Mouse (Mus musculus) MEL (cell line): ENCODE measurements around the gene Nelfb. TPM values are rescaled to one million over a fixed set of nuclear protein-coding genes. Genes with fewer than 3 reads are reported as not detected.

ENCODE experiments used
- DNase-seq: peaks from one replicate; pipeline ENCODE4 v3.0.0; 2011; ENCODE audit warnings: low read depth, low spot score
- H3K27ac ChIP-seq: 2 replicates; pipeline ENCODE4 v1.5.1; 2012; ENCODE audit warnings: low read depth, mild to moderate bottlenecking, control low read depth, low read length, moderate library complexity; ENCODE audit not compliant: control insufficient read depth
- H3K27me3 ChIP-seq, 2 experiments: fragments of 150-350 bp in 1 of 2; sonication (generic) in 1 of 2; 2 replicates each; pipeline ENCODE4 v1.6.1; 2012; ENCODE audit warnings: low read length in 2 of 2, mild to moderate bottlenecking in 2 of 2, improper control_type of control experiment in 1 of 2, moderate library complexity in 1 of 2; ENCODE audit not compliant: insufficient read depth in 2 of 2, control insufficient read depth in 1 of 2
- H3K36me3 ChIP-seq, 2 experiments: 2 replicates each; pipeline ENCODE4 v1.6.1; 2012 to 2014; ENCODE audit warnings: low read length in 2 of 2, improper control_type of control experiment in 1 of 2, inconsistent platforms in 1 of 2, mild to moderate bottlenecking in 1 of 2; ENCODE audit not compliant: insufficient read depth in 2 of 2, control insufficient read depth in 1 of 2
- H3K4me1 ChIP-seq, 2 experiments: fragments of 150-350 bp in 1 of 2; sonication (generic) in 1 of 2; 2 replicates each; pipeline ENCODE4 v1.6.1; 2012; ENCODE audit warnings: low read length in 2 of 2, improper control_type of control experiment in 1 of 2, mild to moderate bottlenecking in 1 of 2; ENCODE audit not compliant: insufficient read depth in 2 of 2, control insufficient read depth in 1 of 2
- H3K4me3 ChIP-seq, 2 experiments: fragments of 150-350 bp in 1 of 2; sonication (generic) in 1 of 2; 2 replicates each; pipeline ENCODE4 v1.5.1; 2012; ENCODE audit warnings: low read depth in 2 of 2, low read length in 2 of 2, mild to moderate bottlenecking in 2 of 2, moderate library complexity in 2 of 2, control low read depth in 1 of 2, improper control_type of control experiment in 1 of 2; ENCODE audit not compliant: control insufficient read depth in 1 of 2, insufficient read depth in 1 of 2
- H3K79me2 ChIP-seq: 2 replicates; pipeline ENCODE4 v1.6.1; 2012; ENCODE audit warnings: mild to moderate bottlenecking, low read length, moderate library complexity; ENCODE audit not compliant: control insufficient read depth, poor library complexity, insufficient read depth
- H3K9ac ChIP-seq: 2 replicates; pipeline ENCODE4 v1.6.1; 2012; ENCODE audit warnings: low read depth, mild to moderate bottlenecking, control low read depth, low read length, moderate library complexity; ENCODE audit not compliant: control insufficient read depth, poor library complexity, severe bottlenecking
- H3K9me3 ChIP-seq: fragments of 150-350 bp; sonication (generic); replicated peaks from 2 replicates; pipeline ENCODE4 v1.6.1; 2012; ENCODE audit warnings: mild to moderate bottlenecking, low read length, improper control_type of control experiment, moderate library complexity; ENCODE audit not compliant: insufficient read depth
- CHD2 ChIP-seq: IDR thresholded peaks from 2 replicates; pipeline ENCODE4 v1.6.1; 2011; ENCODE audit warnings: low read length, improper control_type of control experiment
- CTCF ChIP-seq, 3 experiments: IDR thresholded peaks in 2 of 3; conservative IDR thresholded peaks in 1 of 3; 2 replicates each; pipeline ENCODE4 v1.5.1; 2011 to 2012; ENCODE audit warnings: low read length in 3 of 3, low read depth in 2 of 3, mild to moderate bottlenecking in 2 of 3, improper control_type of control experiment in 1 of 3, inconsistent platforms in 1 of 3, mixed read lengths in 1 of 3, moderate library complexity in 1 of 3; ENCODE audit not compliant: control insufficient read depth in 1 of 3, insufficient read depth in 1 of 3, poor library complexity in 1 of 3, severe bottlenecking in 1 of 3
- E2F4 ChIP-seq: IDR thresholded peaks from 2 replicates; pipeline ENCODE4 v1.6.1; 2011; ENCODE audit warnings: low read depth, low read length, improper control_type of control experiment, borderline replicate concordance
- ELF1 ChIP-seq: IDR thresholded peaks from 2 replicates; pipeline ENCODE4 v1.6.1; 2014; ENCODE audit warnings: low read depth, mild to moderate bottlenecking, inconsistent platforms, low read length, improper control_type of control experiment, moderate library complexity
- EP300 ChIP-seq, 2 experiments: IDR thresholded peaks; 2 replicates each; pipeline ENCODE4 v1.6.1; 2011; ENCODE audit warnings: improper control_type of control experiment in 2 of 2, low read length in 2 of 2, low read depth in 1 of 2, mild to moderate bottlenecking in 1 of 2
- ETS1 ChIP-seq: IDR thresholded peaks from 2 replicates; pipeline ENCODE4 v1.6.1; 2012; ENCODE audit warnings: low read depth, mild to moderate bottlenecking, inconsistent platforms, low read length, improper control_type of control experiment, moderate library complexity
- GABPA ChIP-seq: IDR thresholded peaks from 2 replicates; pipeline ENCODE4 v1.6.1; 2012; ENCODE audit warnings: low read depth, mild to moderate bottlenecking, inconsistent platforms, low read length, improper control_type of control experiment, moderate library complexity
- HCFC1 ChIP-seq: IDR thresholded peaks from 2 replicates; pipeline ENCODE4 v1.6.1; 2012; ENCODE audit warnings: low read depth, mild to moderate bottlenecking, inconsistent platforms, low read length, improper control_type of control experiment, moderate library complexity
- KAT2A ChIP-seq: conservative IDR thresholded peaks from 2 replicates; pipeline ENCODE4 v1.6.1; 2012; ENCODE audit warnings: low read depth, low read length, improper control_type of control experiment, inconsistent platforms
- MAFK ChIP-seq: IDR thresholded peaks from 2 replicates; pipeline ENCODE4 v1.6.1; 2011; ENCODE audit warnings: low read depth, mild to moderate bottlenecking, low read length, improper control_type of control experiment, borderline replicate concordance
- MAZ ChIP-seq: IDR thresholded peaks from 2 replicates; pipeline ENCODE4 v1.6.1; 2012; ENCODE audit warnings: low read depth, mild to moderate bottlenecking, inconsistent platforms, low read length, improper control_type of control experiment
- MEF2A ChIP-seq: IDR thresholded peaks from 2 replicates; pipeline ENCODE4 v1.6.1; 2014; ENCODE audit warnings: low read depth, mild to moderate bottlenecking, inconsistent platforms, low read length, improper control_type of control experiment; ENCODE audit not compliant: poor library complexity, insufficient replicate concordance, severe bottlenecking; ENCODE audit errors: extremely low read depth
- MXI1 ChIP-seq: IDR thresholded peaks from 2 replicates; pipeline ENCODE4 v1.6.1; 2011; ENCODE audit warnings: mild to moderate bottlenecking, low read depth, low read length, improper control_type of control experiment
- MYB ChIP-seq: IDR thresholded peaks from 2 replicates; pipeline ENCODE4 v1.6.1; 2011; ENCODE audit warnings: mild to moderate bottlenecking, low read depth, low read length, improper control_type of control experiment
- MYC ChIP-seq: IDR thresholded peaks from 2 replicates; pipeline ENCODE4 v1.6.1; 2011; ENCODE audit warnings: low read depth, mild to moderate bottlenecking, low read length, improper control_type of control experiment, moderate library complexity
- NELFE ChIP-seq: IDR thresholded peaks from 2 replicates; pipeline ENCODE4 v1.6.1; 2011; ENCODE audit warnings: low read depth, low read length, improper control_type of control experiment
- POLR2AphosphoS2 ChIP-seq: IDR thresholded peaks from 2 replicates; pipeline ENCODE4 v1.6.1; 2011; ENCODE audit warnings: low read length, improper control_type of control experiment
- RAD21 ChIP-seq: IDR thresholded peaks from 2 replicates; pipeline ENCODE4 v1.6.1; 2011; ENCODE audit warnings: mild to moderate bottlenecking, low read depth, low read length, improper control_type of control experiment
- SIN3A ChIP-seq: IDR thresholded peaks from 2 replicates; pipeline ENCODE4 v1.6.1; 2012; ENCODE audit warnings: low read length, improper control_type of control experiment, inconsistent platforms
- SMC3 ChIP-seq: IDR thresholded peaks from 2 replicates; pipeline ENCODE4 v1.6.1; 2011; ENCODE audit warnings: low read depth, low read length, improper control_type of control experiment
- TAL1 ChIP-seq: IDR thresholded peaks from 2 replicates; pipeline ENCODE4 v1.6.1; 2012; ENCODE audit warnings: mild to moderate bottlenecking, inconsistent platforms, low read length, moderate library complexity, mixed read lengths
- TBP ChIP-seq: IDR thresholded peaks from 2 replicates; pipeline ENCODE4 v1.8.0; 2011; ENCODE audit warnings: low read depth, low read length, improper control_type of control experiment
- TCF12 ChIP-seq: IDR thresholded peaks from 2 replicates; pipeline ENCODE4 v1.6.1; 2014; ENCODE audit warnings: low read depth, mild to moderate bottlenecking, inconsistent platforms, low read length, improper control_type of control experiment, moderate library complexity
- UBTF ChIP-seq: IDR thresholded peaks from 2 replicates; pipeline ENCODE4 v1.6.1; 2012; ENCODE audit warnings: low read depth, mild to moderate bottlenecking, inconsistent platforms, low read length, improper control_type of control experiment, moderate library complexity, borderline replicate concordance; ENCODE audit not compliant: insufficient read depth
- USF1 ChIP-seq: IDR thresholded peaks from 2 replicates; pipeline ENCODE4 v1.6.1; 2014; ENCODE audit warnings: low read depth, mild to moderate bottlenecking, inconsistent platforms, low read length, improper control_type of control experiment, moderate library complexity
- ZKSCAN1 ChIP-seq: IDR thresholded peaks from 2 replicates; pipeline ENCODE4 v1.6.1; 2012; ENCODE audit warnings: low read depth, mild to moderate bottlenecking, inconsistent platforms, low read length, improper control_type of control experiment, moderate library complexity
- polyA plus RNA-seq, 2 experiments: library from polyadenylated mRNA; stranded (reverse) in 1 of 2; unstranded in 1 of 2; fragments of >175 nt in 1 of 2; fragments of >200 nt in 1 of 2; gene quantifications; 2 replicates each; pipeline versions ENCODE4 v1.2.1 to v1.2.4; 2012; ENCODE audit warnings: low replicate concordance in 2 of 2, low read depth in 1 of 2; ENCODE audit not compliant: insufficient read length in 2 of 2, insufficient read depth in 1 of 2, missing spikeins in 1 of 2
- total RNA-seq: library from RNA; depleted of rRNA; stranded (reverse); fragments of 300-350 nt; gene quantifications from 2 replicates; pipeline ENCODE4 v1.2.3, GENCODE M21; 2012

Gene Nelfb
- total and polyA plus RNA-seq, 3 experiments, result 62.9 to 83.5 TPM; not detected in 1

- H3K79me2 ChIP-seq, result no peaks in the 10 kb centered on the region; the same call in 1 of the 2 replicates
- H3K9ac ChIP-seq, result no peak overlapping the region
- no peak for TF ChIP-seq MXI1
- TF ChIP-seq MAFK, result no peak
- no peak for TF ChIP-seq POLR2AphosphoS2
- no peak for TF ChIP-seq MYC
- no peak for TF ChIP-seq SMC3
- TF ChIP-seq ZKSCAN1, result no peak
- TF ChIP-seq TAL1, result no peak
- no peak for TF ChIP-seq NELFE
- TF ChIP-seq EP300 (IDR thresholded peaks at IDR 0.05; ENCODE audit: low read depth in 1 of 2, low read length in 2 of 2), result no peak
- TF ChIP-seq TCF12, result no peak
- no peak for TF ChIP-seq RAD21
- no peak for TF ChIP-seq KAT2A
- TF ChIP-seq CTCF (IDR thresholded peaks at IDR 0.05 in 2 of 3, conservative IDR thresholded peaks at IDR 0.05 in 1 of 3; ENCODE audit: control insufficient read depth in 1 of 3, insufficient read depth in 1 of 3, low read depth in 2 of 3, low read length in 3 of 3, poor library complexity in 1 of 3, severe bottlenecking in 1 of 3), result no peak
- no peak for TF ChIP-seq USF1
- TF ChIP-seq MAZ, result no peak
- TF ChIP-seq SIN3A, result no peak
- no peak for TF ChIP-seq UBTF
- no peak for TF ChIP-seq E2F4
- no peak overlapping the region for H3K27ac ChIP-seq
- H3K36me3 ChIP-seq, result no peaks in the 10 kb centered on the region
- H3K9me3 ChIP-seq, result no peaks in the 10 kb centered on the region
- H3K27me3 ChIP-seq, result no peaks in the 10 kb centered on the region
- no peak for DNase-seq
- peaks cover 0 to 12% of the 10 kb centered on the region in 2 experiments; a peak in 3 of 4 replicates for H3K4me1 ChIP-seq
- H3K4me3 ChIP-seq, result no peak overlapping the region
These were observed 32.9 kb upstream of the Nelfb start for GRCm38 (mm10) chr2:25244144-25244543.

DNA sequence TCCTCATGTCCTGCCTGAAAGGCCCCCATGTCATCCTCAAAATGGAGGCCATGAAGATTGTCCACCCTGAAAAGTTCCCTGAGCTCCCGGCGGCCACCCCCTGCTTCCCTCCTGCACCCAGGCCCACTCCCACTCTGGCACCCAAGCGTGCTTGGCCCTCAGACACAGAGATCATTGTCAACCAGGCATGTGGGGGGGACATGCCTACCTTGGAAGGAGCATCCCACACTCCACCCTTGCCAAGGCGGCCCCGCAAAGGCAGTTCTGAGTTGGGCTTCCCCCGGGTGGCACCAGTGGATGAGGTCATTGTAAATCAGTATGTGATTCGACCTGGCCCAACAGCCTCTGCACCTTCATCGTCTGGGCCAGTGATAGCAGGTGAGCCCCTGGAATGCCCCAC lies 32.1 kb upstream of the Nelfb start:
- no peak for TF ChIP-seq MYB
- no peak for TF ChIP-seq MEF2A
- TF ChIP-seq TAL1, result no peak
- TF ChIP-seq MYC, result no peak
- no peak for TF ChIP-seq GABPA
- no peak for TF ChIP-seq SIN3A
- TF ChIP-seq USF1, result no peak
- TF ChIP-seq TCF12, result no peak
- no peak for TF ChIP-seq ETS1
- TF ChIP-seq NELFE, result no peak
- no peak for TF ChIP-seq ELF1
- TF ChIP-seq TBP, result no peak
- TF ChIP-seq RAD21, result no peak
- no peak for TF ChIP-seq HCFC1
- TF ChIP-seq CHD2, result no peak
- TF ChIP-seq POLR2AphosphoS2, result no peak
- TF ChIP-seq KAT2A, result no peak
- no peaks in the 10 kb centered on the region for H3K36me3 ChIP-seq
- no peaks in the 10 kb centered on the region for H3K27me3 ChIP-seq
- DNase-seq, result no peak
- no peaks in the 10 kb centered on the region for H3K9me3 ChIP-seq
- H3K27ac ChIP-seq, result no peak overlapping the region
- H3K4me1 ChIP-seq, result peaks cover 0 to 12% of the 10 kb centered on the region in 2 experiments; a peak in 3 of 4 replicates
- no peak overlapping the region; a peak in 1 of 4 replicates for H3K4me3 ChIP-seq
- H3K9ac ChIP-seq, result no peak overlapping the region
- no peaks in the 10 kb centered on the region; the same call in 1 of the 2 replicates for H3K79me2 ChIP-seq
